Mouse (Mus musculus): ENCODE data around the gene Rnps1. TPM values are rescaled to one million over a fixed set of nuclear protein-coding genes. Genes with fewer than 3 reads are reported as not detected.
"Not testable (repeated sequence)": the region's sequence is repeated elsewhere in the genome, so short reads cannot be mapped to it uniquely, and the experiment has no call there.

Gene Rnps1
- polyA plus RNA-seq, 1 experiment from 2014 or later = 317 TPM

GRCm38 (mm10) chr17:24407116-24407803 is 7.1 kb upstream of the Rnps1 start:
- Histone ChIP-seq H3K27ac (no peak overlapping the region), H3K4me1 (no peaks in the 10 kb centered on the region), H3K27me3 (no peaks in the 10 kb centered on the region), H3K9ac (0 out of 2 replicates have a peak overlapping the region, but pooled peaks have one; percentile 6), H3K4me3 (no peak overlapping the region), H3K4me2 (no peak overlapping the region), H3K36me3 (peaks cover 44% of the 10 kb centered on the region), H3K9me3 (no peaks in the 10 kb centered on the region)
- WGBS = 89% methylated on average over 12 of the region's 12 CpGs
- no peak for ATAC-seq (ENCODE audit: insufficient number of reproducible peaks, insufficient read depth, low FRiP score, low TSS enrichment, low read depth)

GRCm38 (mm10) chr17:24413557-24414211 is 681 bp upstream of the Rnps1 start:
- no peak for ATAC-seq (ENCODE audit: insufficient number of reproducible peaks, insufficient read depth, low FRiP score, low TSS enrichment, low read depth)
- Histone ChIP-seq H3K9me3 (no peaks in the 10 kb centered on the region), H3K4me3 (peak overlapping the region; percentile 88), H3K9ac (peak overlapping the region; percentile 76), H3K4me1 (peaks cover 33% of the 10 kb centered on the region), H3K36me3 (peaks cover 44% of the 10 kb centered on the region), H3K27me3 (no peaks in the 10 kb centered on the region), H3K27ac (peak overlapping the region; percentile 94), H3K4me2 (peak overlapping the region; percentile 78)
- WGBS = 33% methylated on average over 22 of the region's 22 CpGs

GRCm38 (mm10) chr17:24415011-24415410 is 646 bp downstream of the Rnps1 start:
- H3K36me3 ChIP-seq = peaks cover 44% of the 10 kb centered on the region
- peak overlapping the region; percentile 88 for H3K4me3 ChIP-seq
- WGBS = under 1% methylated on average over 21 of the region's 21 CpGs
- H3K4me1 ChIP-seq = peaks cover 33% of the 10 kb centered on the region
- H3K9me3 ChIP-seq = no peaks in the 10 kb centered on the region
- ATAC-seq (ENCODE audit: insufficient number of reproducible peaks, insufficient read depth, low FRiP score, low TSS enrichment, low read depth) = peak; percentile 45
- peak overlapping the region; percentile 78 for H3K4me2 ChIP-seq
- no peaks in the 10 kb centered on the region for H3K27me3 ChIP-seq
- H3K27ac ChIP-seq = peak overlapping the region; percentile 94
- H3K9ac ChIP-seq = peak overlapping the region; percentile 96

- H3K27me3 ChIP-seq = no peaks in the 10 kb centered on the region
- no peak for ATAC-seq (ENCODE audit: insufficient number of reproducible peaks, insufficient read depth, low FRiP score, low TSS enrichment, low read depth)
- H3K9ac ChIP-seq = peak overlapping the region; percentile 96
- H3K4me2 ChIP-seq = peak overlapping the region; percentile 78
- peak overlapping the region; percentile 88 for H3K4me3 ChIP-seq
- no peaks in the 10 kb centered on the region for H3K9me3 ChIP-seq
- H3K4me1 ChIP-seq = peaks cover 33% of the 10 kb centered on the region
- WGBS = 83% methylated on average over 3 of the region's 3 CpGs
- H3K27ac ChIP-seq = no peak overlapping the region
- peaks cover 50% of the 10 kb centered on the region for H3K36me3 ChIP-seq
Measured at GRCm38 (mm10) chr17:24416051-24416652, 1.8 kb downstream of the Rnps1 start.

- no peaks in the 10 kb centered on the region for H3K9me3 ChIP-seq
- H3K27ac ChIP-seq = no peak overlapping the region
- 89% methylated on average over 4 of the region's 4 CpGs for WGBS
- no peak for ATAC-seq (ENCODE audit: insufficient number of reproducible peaks, insufficient read depth, low FRiP score, low TSS enrichment, low read depth)
- no peak overlapping the region for H3K4me2 ChIP-seq
- H3K4me3 ChIP-seq = no peak overlapping the region
- no peaks in the 10 kb centered on the region for H3K27me3 ChIP-seq
- H3K9ac ChIP-seq = no peak overlapping the region
- H3K36me3 ChIP-seq = peaks cover 75% of the 10 kb centered on the region
- H3K4me1 ChIP-seq = peaks cover 11% of the 10 kb centered on the region
Measured at GRCm38 (mm10) chr17:24423114-24423513, 8.7 kb downstream of the Rnps1 start.

GRCm38 (mm10) chr17:24424489-24424888 is 10.1 kb downstream of the Rnps1 start:
- ATAC-seq (ENCODE audit: insufficient number of reproducible peaks, insufficient read depth, low FRiP score, low TSS enrichment, low read depth) = no peak
- Histone ChIP-seq H3K9ac (no peak overlapping the region), H3K27ac (no peak overlapping the region), H3K4me2 (no peak overlapping the region), H3K4me3 (no peak overlapping the region), H3K36me3 (peaks cover 61% of the 10 kb centered on the region), H3K4me1 (peaks cover 11% of the 10 kb centered on the region), H3K27me3 (no peaks in the 10 kb centered on the region), H3K9me3 (no peaks in the 10 kb centered on the region)
- WGBS = 91% methylated on average over 5 of the region's 5 CpGs

GRCm38 (mm10) chr17:24425326-24425725 is 11.0 kb downstream of the Rnps1 start:
- not testable (repeated sequence) for H3K27me3 ChIP-seq; H3K9ac ChIP-seq; H3K27ac ChIP-seq; H3K9me3 ChIP-seq; H3K4me2 ChIP-seq; H3K4me3 ChIP-seq; ATAC-seq (ENCODE audit: insufficient number of reproducible peaks, insufficient read depth, low FRiP score, low TSS enrichment, low read depth)
- WGBS = 91% methylated on average over 6 of the region's 8 CpGs
- Histone ChIP-seq H3K36me3 (peaks cover 52% of the 10 kb centered on the region), H3K4me1 (peaks cover 11% of the 10 kb centered on the region)

- no peak for ATAC-seq (ENCODE audit: insufficient number of reproducible peaks, insufficient read depth, low FRiP score, low TSS enrichment, low read depth)
- H3K9me3 ChIP-seq = no peaks in the 10 kb centered on the region
- peaks cover 11% of the 10 kb centered on the region for H3K4me1 ChIP-seq
- H3K4me2 ChIP-seq = peak overlapping the region; percentile 73
- H3K9ac ChIP-seq = peak overlapping the region; percentile 89; the same call in 1 of the 2 replicates
- H3K27me3 ChIP-seq = no peaks in the 10 kb centered on the region
- peak overlapping the region; percentile 72 for H3K4me3 ChIP-seq
- H3K36me3 ChIP-seq = peaks cover 47% of the 10 kb centered on the region
- peak overlapping the region; percentile 97; the same call in 1 of the 2 replicates for H3K27ac ChIP-seq
- 84% methylated on average over 7 of the region's 7 CpGs for WGBS
Measured at GRCm38 (mm10) chr17:24425905-24426304, 11.5 kb downstream of the Rnps1 start.

GRCm38 (mm10) chr17:24426471-24427169 is 12.3 kb downstream of the Rnps1 start, which contains the start of gene Eci1:
Gene Eci1, plus strand, starts transcription at chr17:24426641.
- peak; percentile 88 for ATAC-seq (ENCODE audit: insufficient number of reproducible peaks, insufficient read depth, low FRiP score, low TSS enrichment, low read depth)
- Histone ChIP-seq H3K9me3 (no peaks in the 10 kb centered on the region), H3K36me3 (peaks cover 40% of the 10 kb centered on the region), H3K27ac (peak within 1 kb of the TSS; percentile 97), H3K4me3 (peak within 1 kb of the TSS; percentile 72), H3K4me1 (peaks cover 11% of the 10 kb centered on the region), H3K27me3 (no peaks in the 10 kb centered on the region), H3K9ac (peak within 1 kb of the TSS; percentile 89), H3K4me2 (peak within 1 kb of the TSS; percentile 73)
- under 1% methylated on average over 48 of the region's 48 CpGs for WGBS

- WGBS = 5% methylated on average over 8 of the region's 8 CpGs
- ATAC-seq (ENCODE audit: insufficient number of reproducible peaks, insufficient read depth, low FRiP score, low TSS enrichment, low read depth) = no peak
- H3K9me3 ChIP-seq = no peaks in the 10 kb centered on the region
- no peaks in the 10 kb centered on the region for H3K27me3 ChIP-seq
- H3K4me2 ChIP-seq = peak overlapping the region; percentile 73
- peak overlapping the region; percentile 89 for H3K9ac ChIP-seq
- peaks cover 34% of the 10 kb centered on the region for H3K36me3 ChIP-seq
- peak overlapping the region; percentile 97 for H3K27ac ChIP-seq
- peaks cover 11% of the 10 kb centered on the region for H3K4me1 ChIP-seq
- H3K4me3 ChIP-seq = peak overlapping the region; percentile 72
Measured at GRCm38 (mm10) chr17:24427170-24427557, 12.8 kb downstream of the Rnps1 start.
